Mouse (Mus musculus): Measurements from ENCODE around the gene Amotl1.
"Not testable (repeated sequence)": the region's sequence is repeated elsewhere in the genome, so short reads cannot be mapped to it uniquely, and the experiment has no call there.

The Amotl1 gene

DNA sequence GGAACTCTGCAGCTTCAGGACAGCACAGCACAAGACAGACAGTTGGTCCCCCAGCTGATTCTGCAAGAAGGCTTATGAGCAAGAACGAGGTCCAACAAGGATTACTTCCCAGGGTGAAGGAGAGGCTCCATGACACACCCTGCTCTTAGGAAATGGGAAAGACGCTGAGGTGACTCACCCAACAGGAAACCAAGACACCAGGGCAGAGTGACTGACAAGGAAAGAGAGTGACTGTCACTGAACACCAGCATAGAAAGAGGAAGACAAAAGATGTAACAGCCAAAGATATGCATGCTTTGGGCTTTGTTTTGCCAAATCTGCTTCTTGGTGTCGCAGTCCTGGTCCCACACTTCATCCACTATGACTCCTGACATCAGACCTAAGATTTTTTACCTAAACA, 40.5 kb downstream of the Amotl1 start:
- no peak for DNase-seq (ENCODE audit: low spot score in 2 of 2)

DNA sequence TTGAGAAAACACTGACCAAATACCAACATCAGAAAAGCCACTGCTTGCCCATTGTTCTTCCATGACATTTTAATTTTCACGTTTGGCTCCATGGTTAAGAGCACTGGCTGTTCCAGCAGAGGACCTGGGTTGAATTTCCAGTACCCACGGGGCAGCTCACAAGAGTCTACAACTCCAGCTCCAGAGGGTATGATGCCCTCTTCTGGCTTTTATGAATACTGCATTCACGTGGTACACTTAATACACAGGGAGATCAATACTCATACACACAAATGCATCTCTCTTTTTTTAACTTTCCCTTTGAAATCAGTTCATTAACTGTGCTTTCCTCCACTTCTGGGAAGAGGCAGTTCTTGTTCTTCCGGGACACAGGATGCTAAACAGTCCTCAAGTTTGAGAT, 41.4 kb downstream of the Amotl1 start:
- no peak for DNase-seq (ENCODE audit: low spot score in 2 of 2)

DNA sequence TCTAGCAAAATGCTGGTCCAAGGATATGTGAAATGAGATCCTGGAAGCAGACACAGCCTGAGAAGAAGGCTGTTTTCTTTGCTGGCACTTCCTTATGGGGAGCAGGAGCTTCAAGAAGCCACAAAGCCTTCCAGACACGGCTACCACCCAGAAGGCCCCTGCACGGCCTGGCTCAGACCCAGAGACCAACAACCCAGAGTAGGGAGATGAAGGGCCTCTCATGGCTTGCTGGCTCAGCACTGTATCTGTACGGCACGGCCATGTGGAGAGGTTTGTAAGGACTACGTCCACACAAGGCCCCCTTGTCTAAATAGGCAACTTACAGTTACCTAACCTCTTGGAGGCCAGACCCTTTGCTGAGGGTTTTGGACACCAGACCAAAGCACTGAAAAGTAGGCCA, 45.1 kb downstream of the Amotl1 start:
- no peak for DNase-seq (ENCODE audit: low spot score in 2 of 2)

DNA sequence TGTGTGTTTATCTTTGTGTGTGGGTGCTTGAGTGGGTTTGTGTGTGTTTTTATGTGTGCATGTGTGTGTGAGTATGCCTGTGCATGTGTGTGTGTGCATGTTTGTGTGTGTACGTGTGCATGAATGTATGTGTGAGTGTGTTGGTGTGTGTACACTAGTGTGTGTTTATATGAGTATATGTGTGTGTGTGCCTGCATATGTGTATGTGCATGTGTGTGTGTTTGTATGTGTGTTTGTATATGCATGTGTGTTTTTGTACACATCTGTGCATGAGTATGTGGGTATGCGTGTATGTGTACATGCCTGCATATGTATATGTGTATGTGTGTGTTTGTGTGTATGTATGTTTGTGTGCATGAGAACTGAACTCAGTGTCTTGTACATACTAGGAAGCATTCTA, 46.7 kb downstream of the Amotl1 start:
- no peak for DNase-seq (ENCODE audit: low spot score in 2 of 2)

DNA sequence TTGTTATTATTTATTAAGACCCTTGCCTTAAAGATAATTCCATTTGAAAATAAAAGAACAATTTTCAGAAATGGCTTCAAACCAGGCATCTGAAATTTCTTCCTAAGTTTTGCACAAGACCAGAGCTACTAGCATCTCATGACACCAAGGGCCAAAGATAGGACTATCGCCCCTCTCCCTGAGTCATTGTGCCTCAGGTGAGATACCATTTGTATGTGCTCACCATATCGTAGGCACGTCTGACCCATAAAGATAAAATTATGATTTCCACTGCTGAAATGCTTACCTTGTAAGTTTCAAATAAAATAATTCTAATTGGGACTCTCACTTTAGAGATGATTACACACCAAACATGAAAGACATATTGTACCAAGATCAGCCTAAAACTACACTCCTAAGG, 47.4 kb downstream of the Amotl1 start:
- no peak for DNase-seq (ENCODE audit: low spot score in 2 of 2)

DNA sequence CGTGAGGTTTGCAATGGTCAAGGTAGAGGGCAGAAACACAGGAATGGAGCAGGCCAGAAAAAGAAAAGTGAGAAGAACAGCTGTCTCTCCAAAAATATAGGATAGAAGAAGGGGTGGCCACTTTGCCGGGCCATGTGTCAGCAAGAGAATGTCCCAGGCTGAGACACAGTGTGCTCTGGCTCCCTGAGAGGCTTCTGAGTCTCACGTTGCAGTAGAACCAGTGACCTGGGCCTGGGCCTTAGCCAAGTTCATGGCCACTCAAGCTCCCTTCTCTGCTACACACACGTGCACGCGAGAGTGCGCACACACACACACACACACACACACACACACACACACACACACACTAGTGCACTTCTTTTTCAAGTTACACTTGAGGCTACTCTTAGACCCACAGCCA, 48.0 kb downstream of the Amotl1 start:
- no peak for DNase-seq (ENCODE audit: low spot score in 2 of 2)

DNA sequence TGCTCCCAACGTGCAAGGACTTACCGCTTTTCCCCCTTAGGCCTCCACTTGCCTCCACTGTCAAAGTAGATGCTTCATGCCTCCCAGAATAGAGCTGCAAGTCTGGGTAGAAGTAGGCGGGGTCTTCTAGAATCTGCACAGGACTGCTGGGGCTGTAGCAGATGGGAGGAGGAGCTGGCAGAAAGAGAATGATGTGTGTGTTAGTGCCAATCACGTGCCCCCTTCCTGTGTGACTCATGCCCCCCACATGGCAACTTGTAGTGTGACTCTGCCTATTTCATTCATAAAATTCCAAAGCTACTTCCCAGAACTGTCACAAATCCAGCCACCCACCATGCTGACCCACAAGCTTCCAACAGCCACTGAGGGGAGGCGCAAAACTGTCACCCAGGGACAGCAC, 48.4 kb downstream of the Amotl1 start:
- no peak for DNase-seq (ENCODE audit: low spot score in 2 of 2)

DNA sequence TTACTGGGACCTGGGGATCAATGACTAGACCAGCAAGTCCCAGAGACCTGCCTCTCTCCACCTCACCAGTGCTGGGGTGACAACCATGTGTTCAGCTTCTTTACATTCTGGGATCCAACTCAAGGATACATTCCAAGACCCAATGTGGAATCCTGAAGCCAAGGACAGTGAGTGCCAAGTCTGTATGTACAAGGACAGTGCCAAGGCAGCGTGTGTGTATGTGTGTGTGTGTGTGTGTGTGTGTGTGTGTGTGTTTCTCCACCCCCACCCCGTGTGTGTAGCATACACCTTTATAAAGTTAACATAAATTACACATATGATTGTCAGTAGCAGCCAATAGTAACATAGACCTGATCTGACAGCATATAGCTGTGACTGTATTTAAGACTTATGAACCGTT, 49.0 kb downstream of the Amotl1 start:
- no peak for DNase-seq (ENCODE audit: low spot score in 2 of 2)

DNA sequence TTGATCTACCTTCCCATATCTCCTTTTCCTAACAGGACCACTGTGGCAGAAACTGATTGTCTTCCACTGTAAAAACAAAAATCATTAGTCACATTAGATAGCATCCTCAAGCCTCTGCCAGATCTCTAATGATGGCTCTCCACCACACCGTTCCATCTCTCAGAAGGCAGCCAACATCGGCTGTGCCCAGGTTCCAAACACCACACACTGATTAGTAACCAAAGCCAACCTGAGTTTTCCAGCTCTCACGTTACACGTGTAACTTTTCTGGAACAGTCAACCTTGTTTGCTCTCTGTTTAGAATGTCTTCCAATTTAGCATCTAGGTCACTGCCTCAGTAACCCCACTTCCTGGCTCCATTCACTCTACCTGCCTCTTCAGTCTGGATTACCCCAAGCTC, 51.0 kb downstream of the Amotl1 start:
- no peak for DNase-seq (ENCODE audit: low spot score in 2 of 2)

DNA sequence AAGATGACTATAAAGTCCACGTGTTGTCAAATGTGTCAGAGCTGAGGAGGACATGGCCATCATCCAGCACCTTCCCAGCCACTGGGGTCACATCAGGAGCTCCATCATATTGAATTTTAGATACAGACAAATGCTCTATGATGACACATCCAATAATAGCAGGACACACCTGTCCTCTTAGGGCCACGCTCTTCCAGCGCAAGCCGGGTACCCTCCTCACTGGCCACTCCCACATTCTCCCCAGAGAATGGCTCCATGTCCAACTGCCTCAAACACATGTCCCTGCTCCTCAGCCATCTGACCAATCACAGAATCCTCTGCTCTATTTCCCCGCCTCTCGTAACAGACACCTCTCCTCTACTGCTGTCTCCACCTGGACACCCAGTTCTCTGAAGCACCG, 54.2 kb downstream of the Amotl1 start:
- no peak for DNase-seq (ENCODE audit: low spot score in 2 of 2)

DNA sequence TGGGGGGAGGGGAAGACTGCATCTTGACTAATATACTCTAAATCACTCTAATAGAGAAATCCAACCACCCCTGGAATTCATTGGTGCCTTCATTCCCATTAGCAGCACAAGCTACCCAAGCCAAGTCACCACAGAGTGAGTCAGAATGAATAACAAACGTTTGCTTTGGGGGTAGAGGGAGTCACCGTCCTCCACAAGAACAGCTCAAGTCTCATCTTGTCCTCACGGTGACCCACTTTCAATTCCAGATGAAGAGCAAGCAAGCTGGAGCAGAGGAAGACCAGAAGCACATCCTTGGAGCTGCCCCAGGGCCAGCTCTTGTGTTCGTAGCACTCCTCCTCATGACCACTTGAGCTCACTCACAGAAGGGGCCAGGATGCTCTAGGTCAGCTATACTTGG, 56.2 kb downstream of the Amotl1 start:
- no peak for DNase-seq (ENCODE audit: low spot score in 2 of 2)

DNA sequence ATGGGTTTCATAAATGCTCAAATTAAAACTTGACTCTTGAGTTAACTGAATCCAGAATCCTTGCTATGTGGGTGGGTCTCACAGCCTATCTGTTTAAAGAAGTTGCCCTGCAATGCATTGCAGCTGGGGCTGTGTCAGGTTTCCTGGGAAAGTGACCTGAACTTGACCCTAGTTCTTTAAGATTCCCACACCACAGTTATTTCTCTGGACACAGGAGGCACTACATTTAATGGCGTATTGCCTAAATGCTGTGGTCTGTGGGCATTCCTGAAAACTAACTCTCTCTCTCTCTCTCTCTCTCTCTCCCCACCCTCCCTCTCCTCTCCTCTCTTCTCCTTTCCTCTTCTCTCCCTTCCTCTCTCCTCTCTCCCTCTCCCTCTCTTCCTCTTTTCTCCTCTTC, 59.2 kb downstream of the Amotl1 start:
- DNase-seq (ENCODE audit: low spot score in 2 of 2): no peak

DNA sequence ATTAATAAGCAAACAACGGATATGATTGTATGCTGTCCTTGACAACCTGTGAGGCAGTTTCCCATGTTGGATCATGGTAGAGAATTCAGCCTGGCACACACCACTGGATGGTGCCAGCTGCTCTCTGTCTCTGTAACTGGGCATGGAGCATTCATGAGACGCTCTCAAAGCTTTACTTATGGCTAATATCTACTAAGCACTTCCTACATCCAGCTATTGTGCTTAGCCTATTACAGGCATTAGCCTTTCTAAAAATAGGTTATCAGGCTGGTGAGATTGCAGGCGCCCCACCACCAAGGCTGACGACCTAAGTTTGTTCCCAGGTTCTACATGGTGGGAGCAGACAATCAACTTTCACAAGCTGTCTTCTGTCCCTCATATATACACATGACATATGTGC, 65.9 kb downstream of the Amotl1 start:
- DNase-seq (ENCODE audit: low spot score in 2 of 2): no peak

DNA sequence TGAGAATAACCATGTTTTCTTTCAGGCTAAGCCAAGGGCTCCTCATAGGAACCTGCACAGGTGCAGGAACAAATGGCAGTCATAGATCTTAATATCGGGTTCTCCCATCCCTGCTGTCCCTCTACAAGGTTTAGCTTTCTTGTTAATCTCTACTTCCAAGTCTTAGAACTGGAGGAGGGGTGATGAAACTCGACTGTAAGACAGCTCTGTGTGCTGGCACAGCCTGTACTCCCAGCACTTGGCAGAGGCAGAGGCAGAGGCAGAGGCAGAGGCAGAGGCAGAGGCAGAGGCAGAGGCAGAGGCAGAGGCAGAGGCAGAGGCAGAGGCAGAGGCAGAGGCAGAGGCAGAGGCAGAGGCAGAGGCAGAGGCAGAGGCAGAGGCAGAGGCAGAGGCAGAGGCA, 68.5 kb downstream of the Amotl1 start:
- DNase-seq (ENCODE audit: low spot score in 2 of 2): not testable (repeated sequence)

DNA sequence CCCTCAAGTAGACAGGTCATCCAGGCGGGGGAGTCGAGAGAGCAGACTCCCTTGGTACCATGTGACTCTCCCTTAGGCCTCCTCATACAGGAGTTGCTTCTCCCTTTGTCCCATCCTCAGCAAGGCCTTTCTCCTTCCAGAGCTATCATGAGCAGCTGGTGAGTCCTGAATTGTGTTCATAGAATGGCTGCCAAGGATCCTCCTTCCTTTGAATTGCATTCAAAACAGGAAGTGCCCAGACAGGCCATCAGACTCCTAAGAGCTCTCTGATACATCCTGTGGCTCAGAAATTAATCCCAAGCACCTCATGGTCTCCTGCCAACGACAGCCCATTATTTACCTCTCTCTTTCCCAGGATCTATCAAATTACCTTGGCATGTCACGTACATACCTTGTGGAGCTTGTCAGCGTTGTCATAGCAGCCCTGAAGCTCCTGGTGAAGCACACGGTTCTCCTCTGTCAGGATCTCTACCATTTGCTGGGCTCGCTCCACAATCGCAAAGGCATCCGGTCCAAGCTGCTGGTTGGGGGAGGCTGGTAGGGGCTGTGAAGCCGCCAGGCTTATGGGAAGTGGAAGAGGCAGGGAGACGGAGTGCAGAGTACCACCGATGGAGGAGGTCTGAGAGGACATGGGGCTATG, 70.0 kb downstream of the Amotl1 start:
- no peak for DNase-seq (ENCODE audit: low spot score in 2 of 2)

DNA sequence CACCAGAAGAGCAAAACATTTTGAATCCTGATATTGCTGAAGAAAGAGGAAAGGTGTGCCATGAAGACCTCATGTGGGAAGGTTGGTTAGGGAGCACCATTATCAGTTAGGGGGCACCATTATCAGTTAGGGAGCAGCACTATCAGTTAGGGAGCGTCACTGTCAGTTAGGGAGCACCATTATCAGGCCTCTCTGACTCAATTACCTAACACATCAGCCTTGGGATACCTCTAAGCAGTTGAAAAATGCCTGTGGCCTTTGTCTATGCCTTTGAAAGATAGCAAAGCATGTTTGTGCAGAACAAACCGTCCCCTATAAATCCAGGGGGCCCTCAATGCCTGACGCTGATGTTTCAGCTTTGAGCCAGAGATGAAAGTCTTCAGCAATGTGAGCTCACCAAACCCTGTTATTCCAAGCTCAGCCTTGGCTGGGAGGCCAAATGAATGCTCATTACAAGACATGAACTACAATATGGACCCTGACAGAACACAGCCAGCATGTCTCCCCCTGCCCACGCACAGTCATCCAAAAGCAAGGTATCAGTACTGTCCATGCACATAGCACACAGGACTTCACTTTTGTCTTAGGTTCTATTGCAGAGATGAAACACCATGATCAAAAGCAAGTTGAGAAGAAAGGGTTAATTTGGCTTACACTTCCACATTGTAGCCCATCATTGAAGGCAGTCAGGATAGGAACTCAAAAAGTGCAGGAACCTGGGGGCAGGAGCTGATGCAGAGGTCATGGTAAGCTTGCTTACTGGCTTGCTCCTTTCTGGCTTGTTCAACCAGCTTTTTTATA, 75.5 kb downstream of the Amotl1 start:
- DNase-seq (ENCODE audit: low spot score in 2 of 2): no peak

DNA sequence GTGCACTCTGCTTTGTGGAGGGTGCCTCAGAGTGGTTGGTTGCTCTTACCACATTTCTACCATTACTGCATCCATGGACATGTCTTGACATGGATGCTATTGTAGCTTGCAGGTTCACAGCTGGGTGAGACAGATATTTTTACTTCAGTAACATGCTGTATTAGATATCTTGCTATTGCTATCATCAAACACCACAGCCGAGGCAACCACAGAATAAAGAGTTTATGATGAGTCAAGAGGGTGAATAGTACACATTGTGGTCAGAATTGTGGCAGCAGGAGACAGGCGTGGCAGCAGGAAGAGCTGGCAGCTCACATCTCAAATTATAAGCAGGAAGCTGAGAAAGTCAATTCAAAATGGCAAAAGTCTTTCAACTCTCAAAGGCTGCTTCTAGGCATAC, 76.4 kb downstream of the Amotl1 start:
- no peak for DNase-seq (ENCODE audit: low spot score in 2 of 2)

DNA sequence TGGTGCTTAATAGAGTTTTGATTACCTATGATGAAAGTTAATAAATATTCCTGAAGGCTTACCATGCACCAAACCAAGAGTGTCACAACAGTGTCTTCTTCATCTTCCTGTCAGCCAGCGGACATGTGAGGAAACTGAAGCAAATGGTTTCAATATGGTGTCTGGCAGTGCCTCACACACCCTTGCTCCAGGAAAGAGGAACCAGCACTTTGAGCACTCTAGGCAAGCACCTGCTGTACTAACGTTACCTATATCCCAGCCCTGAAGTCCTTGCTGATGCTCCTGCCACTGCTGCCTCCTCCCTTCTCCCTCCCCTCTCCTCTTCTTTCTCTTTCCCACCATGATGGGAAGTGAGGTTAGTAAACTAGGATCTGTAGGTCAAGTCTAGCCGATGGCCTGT, 80.4 kb downstream of the Amotl1 start:
- no peak for DNase-seq (ENCODE audit: low spot score in 2 of 2)

DNA sequence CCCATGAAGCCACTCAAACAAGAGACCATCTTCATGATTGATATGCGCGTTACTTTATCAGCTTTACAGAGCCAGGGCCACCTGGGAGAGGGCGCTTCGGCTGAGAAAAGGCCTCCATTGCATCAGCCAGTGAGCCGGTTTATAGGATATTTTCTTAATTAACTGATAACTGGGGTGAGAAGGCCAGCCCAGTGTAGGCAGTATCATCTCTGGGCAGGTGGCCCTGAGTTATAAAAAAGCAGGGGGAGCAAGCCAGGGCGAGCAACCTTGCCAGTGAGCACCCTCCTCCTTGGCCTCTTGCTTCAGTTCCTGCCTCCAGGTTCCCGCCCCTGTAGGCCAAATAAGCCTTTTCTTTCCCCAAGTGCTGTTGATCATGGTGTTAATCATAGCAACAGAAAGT, 81.5 kb downstream of the Amotl1 start:
- no peak for DNase-seq (ENCODE audit: low spot score in 2 of 2)

DNA sequence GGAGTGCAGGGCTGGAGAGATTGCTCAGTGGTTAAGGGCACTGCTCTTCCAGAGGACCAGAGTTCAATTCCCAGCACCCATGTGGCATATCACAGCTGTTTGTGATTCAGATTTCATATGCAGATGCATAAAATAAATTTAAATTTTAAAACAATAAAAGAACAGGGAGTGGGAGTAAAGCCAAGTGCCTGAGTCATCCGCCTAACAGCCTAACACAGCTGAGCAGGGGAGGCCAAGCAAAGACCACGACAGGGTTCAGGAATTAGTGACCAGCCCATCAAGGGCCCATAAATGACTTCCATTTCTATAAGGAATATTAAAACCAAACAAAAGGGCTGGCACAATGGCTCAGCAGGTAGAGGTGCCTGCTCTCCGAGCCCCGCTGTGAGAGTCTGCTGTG, 84.3 kb downstream of the Amotl1 start:
- DNase-seq (ENCODE audit: low spot score in 2 of 2): no peak

DNA sequence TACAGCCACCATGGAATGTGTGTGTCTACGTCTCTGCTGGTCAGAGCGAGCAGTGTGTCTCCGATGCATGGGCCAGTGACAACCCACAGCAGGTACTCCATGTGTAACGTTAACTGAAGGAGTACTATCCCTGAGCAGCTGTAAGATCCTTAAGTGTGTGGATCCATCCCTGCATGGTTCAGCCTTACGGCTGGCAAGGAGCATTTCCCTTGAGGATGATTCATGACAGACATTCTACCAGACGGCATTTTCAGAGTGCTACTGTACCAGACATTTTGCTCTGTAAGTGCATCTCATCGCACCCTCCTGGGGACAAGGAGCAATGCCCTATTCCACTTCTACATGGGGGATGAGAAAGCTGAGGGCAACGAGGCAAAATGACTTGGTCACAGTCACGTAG, 84.9 kb downstream of the Amotl1 start:
- DNase-seq (ENCODE audit: low spot score in 2 of 2): no peak

DNA sequence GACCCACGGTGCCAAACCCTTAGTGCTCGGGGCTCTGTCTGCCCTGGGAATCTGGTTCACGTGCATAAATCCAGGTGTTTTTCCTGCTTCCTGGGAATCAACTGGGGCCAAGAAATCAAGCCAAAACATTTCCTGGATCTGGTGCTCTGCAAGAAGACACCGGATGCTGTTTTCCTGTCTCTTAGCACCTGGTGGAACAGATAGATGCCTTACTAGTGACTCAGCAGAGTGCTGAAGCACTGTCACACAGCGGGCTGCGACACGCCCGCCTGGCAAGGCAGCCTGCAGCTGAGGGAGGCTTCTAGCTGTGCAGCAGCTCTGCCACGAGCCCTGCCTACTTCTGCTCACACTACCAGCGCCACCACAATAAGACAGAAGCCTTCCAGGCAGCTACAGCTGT, 85.4 kb downstream of the Amotl1 start:
- no peak for DNase-seq (ENCODE audit: low spot score in 2 of 2)

DNA sequence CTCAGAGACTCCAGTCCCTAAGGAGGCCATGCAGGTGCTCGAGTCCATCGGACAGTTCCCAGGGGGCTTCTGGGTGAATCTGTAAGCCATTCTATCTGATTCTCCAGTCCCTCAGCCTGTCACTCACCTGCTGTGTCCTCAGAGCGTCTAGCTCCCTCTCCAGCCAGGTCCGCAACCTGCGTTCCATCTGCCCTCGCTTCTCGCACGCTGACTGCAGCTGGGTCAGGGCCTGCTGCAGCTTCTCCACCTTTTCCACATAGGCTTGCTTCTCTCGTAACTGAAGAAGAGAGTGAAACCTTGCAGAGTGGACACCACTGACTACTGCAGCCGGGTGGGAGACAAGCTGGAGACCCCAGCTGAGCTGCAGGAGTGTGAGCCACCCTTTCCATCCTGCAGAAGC, 86.5 kb downstream of the Amotl1 start:
- DNase-seq (ENCODE audit: low spot score in 2 of 2): no peak

DNA sequence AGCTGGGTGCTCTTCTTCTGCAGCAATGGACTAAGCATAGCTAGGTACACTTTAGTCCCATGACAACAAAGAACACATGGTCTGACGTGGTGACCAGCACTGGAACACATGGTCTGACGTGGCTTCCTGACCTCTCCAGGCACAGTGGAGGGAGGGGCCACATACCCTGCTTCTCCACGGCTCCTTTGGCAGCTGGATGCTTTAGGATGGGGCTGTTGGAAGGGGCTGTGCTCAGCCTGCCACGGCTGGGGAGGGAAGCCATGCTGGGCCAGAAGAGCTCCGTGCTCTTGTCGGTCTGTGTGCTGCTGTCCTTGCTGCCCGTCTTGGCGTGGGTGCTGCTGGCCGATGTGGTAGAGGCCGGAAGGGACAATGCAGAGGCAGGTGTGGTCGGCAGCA, 96.5 kb downstream of the Amotl1 start:
- no peak for DNase-seq (ENCODE audit: low spot score in 2 of 2)
